Mouse (Mus musculus) induced T-regulatory cell, adult 2 months (primary cell): ENCODE data around the gene Auts2.

Source experiments
- DNase-seq: peaks from one replicate; pipeline ENCODE4 v3.0.0-alpha.2; 2012; ENCODE audit warnings: low read depth

Auts2 gene

GRCm38 (mm10) chr5:131658822-131659515 is 884.2 kb downstream of the Auts2 start:
- DNase-seq: no peak

- no peak for DNase-seq
Observed at GRCm38 (mm10) chr5:131654206-131654605, 888.9 kb downstream of the Auts2 start.

GRCm38 (mm10) chr5:131650381-131650891 is 892.7 kb downstream of the Auts2 start:
- no peak for DNase-seq

GRCm38 (mm10) chr5:131647683-131648119 is 895.4 kb downstream of the Auts2 start:
- no peak for DNase-seq

GRCm38 (mm10) chr5:131647104-131647682 is 896.0 kb downstream of the Auts2 start:
- DNase-seq: no peak

GRCm38 (mm10) chr5:131646192-131646775 is 896.9 kb downstream of the Auts2 start:
- DNase-seq: no peak

- no peak for DNase-seq
Observed at GRCm38 (mm10) chr5:131645341-131646191, 897.6 kb downstream of the Auts2 start.

- no peak for DNase-seq
Observed at GRCm38 (mm10) chr5:131644331-131644730, 898.8 kb downstream of the Auts2 start.

GRCm38 (mm10) chr5:131643176-131644174 is 899.7 kb downstream of the Auts2 start:
- DNase-seq: no peak

GRCm38 (mm10) chr5:131642752-131643151 is 900.4 kb downstream of the Auts2 start:
- DNase-seq: no peak

- no peak for DNase-seq
Observed at GRCm38 (mm10) chr5:131636431-131636830, 906.7 kb downstream of the Auts2 start.

- DNase-seq: no peak
Observed at GRCm38 (mm10) chr5:131634731-131635130, 908.4 kb downstream of the Auts2 start.

- no peak for DNase-seq
Observed at GRCm38 (mm10) chr5:131631998-131632379, 911.2 kb downstream of the Auts2 start.

- no peak for DNase-seq
Observed at GRCm38 (mm10) chr5:131631038-131631997, 911.8 kb downstream of the Auts2 start.

- no peak for DNase-seq
Observed at GRCm38 (mm10) chr5:131630577-131630976, 912.6 kb downstream of the Auts2 start.

GRCm38 (mm10) chr5:131616113-131616876 is 926.8 kb downstream of the Auts2 start:
- no peak for DNase-seq

GRCm38 (mm10) chr5:131614238-131614637 is 928.9 kb downstream of the Auts2 start:
- no peak for DNase-seq

GRCm38 (mm10) chr5:131613301-131613700 is 929.8 kb downstream of the Auts2 start:
- no peak for DNase-seq

- DNase-seq: no peak
Observed at GRCm38 (mm10) chr5:131610702-131611101, 932.4 kb downstream of the Auts2 start.
